Mouse (Mus musculus) adrenal gland, postnatal 25 days (tissue): Measurements from ENCODE around the gene St13. TPM values are rescaled to one million over a fixed set of nuclear protein-coding genes. Genes with fewer than 3 reads are reported as not detected.

Source experiments
- DNase-seq: peaks from one replicate; pipeline ENCODE4 v3.0.0; 2021; ENCODE audit warnings: mixed read lengths
- total RNA-seq: library from RNA; stranded (reverse); gene quantifications from 2 replicates; pipeline ENCODE4 v1.2.3, GENCODE M21; 2021

The St13 gene
- total RNA-seq, 1 experiment from 2014 or later, result 230 TPM

DNA sequence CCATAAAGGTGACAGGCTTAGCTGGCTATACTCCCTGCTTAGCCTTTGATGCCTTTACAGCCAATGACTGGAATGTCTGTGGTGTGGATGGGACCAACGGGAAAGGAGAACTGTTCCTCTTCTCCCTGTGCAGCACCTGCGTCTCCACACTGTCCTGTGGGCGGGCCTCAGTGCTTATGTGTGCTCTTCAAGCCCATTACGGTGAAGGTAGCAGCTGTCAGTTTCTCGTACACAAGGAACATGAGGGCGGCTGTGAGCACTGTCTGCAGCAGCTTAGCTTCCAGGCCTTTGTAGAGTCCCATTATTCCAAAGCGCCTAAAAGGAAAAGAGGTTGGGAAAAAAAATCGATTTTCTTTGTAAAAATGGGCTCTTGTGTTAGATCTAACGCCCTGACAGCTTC is 80.4 kb downstream of the St13 start:
- DNase-seq, result no peak

DNA sequence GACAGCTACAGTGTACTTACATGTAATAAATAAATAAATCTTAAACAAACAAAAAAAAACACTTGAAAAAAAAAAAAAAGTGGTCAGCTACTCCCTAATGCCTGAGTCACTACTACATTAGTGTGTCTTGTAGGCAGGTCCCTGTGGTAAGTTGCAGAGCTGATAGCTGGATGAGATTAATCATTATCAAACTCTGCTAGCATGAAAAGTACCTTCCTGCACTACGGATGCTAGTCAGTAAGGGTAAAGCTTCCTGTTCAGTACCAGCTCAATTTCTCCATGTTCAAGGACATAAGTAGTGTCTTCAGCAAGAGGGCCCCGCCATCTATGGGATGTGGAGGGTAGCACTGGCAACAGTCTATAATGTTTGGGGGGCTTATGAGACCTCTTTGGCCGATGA is 85.9 kb downstream of the St13 start:
- no peak for DNase-seq

Other genes with a start within 250 kb of the St13 start
- gene Mrtfa, start 209.3 kb downstream of the St13 start, total RNA-seq, result 27.2 and 27.4 TPM in 2 replicates
- 0.52 TPM in 1 of 2 replicates, not detected in the other for gene Mchr1, start 164.6 kb downstream of the St13 start, total RNA-seq
- gene Slc25a17, start 39.3 kb downstream of the St13 start, total RNA-seq, result 82.7 and 85.5 TPM in 2 replicates
- gene Xpnpep3, start 61 bp upstream of the St13 start, total RNA-seq, result 19.4 and 26.1 TPM in 2 replicates
- gene Dnajb7, start 8.2 kb upstream of the St13 start, total RNA-seq, result not detected in 2 replicates
- gene Rbx1, start 66.2 kb upstream of the St13 start, total RNA-seq, result 107 and 141 TPM in 2 replicates
- gene Ep300, start 185.3 kb upstream of the St13 start, total RNA-seq, result 79.0 and 89.2 TPM in 2 replicates